Mouse (Mus musculus): Measurements from ENCODE around the gene Kctd2. TPM values are rescaled to one million over a fixed set of nuclear protein-coding genes. Genes with fewer than 3 reads are reported as not detected.
"Not testable (repeated sequence)": the region's sequence is repeated elsewhere in the genome, so short reads cannot be mapped to it uniquely, and the experiment has no call there.

Gene Kctd2
- polyA plus RNA-seq, 1 experiment from 2014 or later = 22.0 TPM

- ATAC-seq (ENCODE audit: insufficient read depth, low FRiP score, low TSS enrichment) (no peak), DNase-seq (ENCODE audit: low spot score) (no peak)
- Histone ChIP-seq H3K27me3 (ENCODE audit: control insufficient read depth, insufficient read depth, low read length) (no peaks in the 10 kb centered on the region), H3K4me3 (ENCODE audit: low read depth, low read length) (no peak overlapping the region), H3K4me2 (ENCODE audit: low read depth) (no peak overlapping the region), H3K4me1 (ENCODE audit: control insufficient read depth, insufficient read depth, low read length) (peaks cover 4% of the 10 kb centered on the region; the same call in 1 of the 2 replicates), H3K27ac (ENCODE audit: low read depth, low read length) (no peak overlapping the region), H3K36me3 (ENCODE audit: control insufficient read depth, insufficient read depth, low read length) (no peaks in the 10 kb centered on the region), H3K9ac (ENCODE audit: low read length) (no peak overlapping the region), H3K9me3 (ENCODE audit: control insufficient read depth, low read length) (no peaks in the 10 kb centered on the region)
- WGBS = 86% methylated on average over 8 of the region's 8 CpGs
Observed at GRCm38 (mm10) chr11:115464851-115465250, 44.9 kb downstream of the Kctd2 start.

- WGBS = 35% methylated on average over 4 of the region's 4 CpGs
- Histone ChIP-seq H3K27ac (ENCODE audit: low read depth, low read length) (no peak overlapping the region), H3K4me1 (ENCODE audit: control insufficient read depth, insufficient read depth, low read length) (peaks cover 4% of the 10 kb centered on the region; the same call in 1 of the 2 replicates), H3K4me2 (ENCODE audit: low read depth) (no peak overlapping the region), H3K9ac (ENCODE audit: low read length) (no peak overlapping the region), H3K9me3 (ENCODE audit: control insufficient read depth, low read length) (no peaks in the 10 kb centered on the region), H3K27me3 (ENCODE audit: control insufficient read depth, insufficient read depth, low read length) (no peaks in the 10 kb centered on the region), H3K4me3 (ENCODE audit: low read depth, low read length) (no peak overlapping the region), H3K36me3 (ENCODE audit: control insufficient read depth, insufficient read depth, low read length) (no peaks in the 10 kb centered on the region)
- ATAC-seq (ENCODE audit: insufficient read depth, low FRiP score, low TSS enrichment) = no peak
- DNase-seq (ENCODE audit: low spot score) = peak; percentile 46
Observed at GRCm38 (mm10) chr11:115467217-115467618, 47.3 kb downstream of the Kctd2 start.

GRCm38 (mm10) chr11:115472183-115472582 is 52.3 kb downstream of the Kctd2 start:
- Histone ChIP-seq H3K27me3 (ENCODE audit: control insufficient read depth, insufficient read depth, low read length) (no peaks in the 10 kb centered on the region), H3K9me3 (ENCODE audit: control insufficient read depth, low read length) (no peaks in the 10 kb centered on the region), H3K36me3 (ENCODE audit: control insufficient read depth, insufficient read depth, low read length) (no peaks in the 10 kb centered on the region), H3K9ac (ENCODE audit: low read length) (no peak overlapping the region), H3K4me1 (ENCODE audit: control insufficient read depth, insufficient read depth, low read length) (peaks cover 20% of the 10 kb centered on the region), H3K4me3 (ENCODE audit: low read depth, low read length) (no peak overlapping the region), H3K27ac (ENCODE audit: low read depth, low read length) (no peak overlapping the region), H3K4me2 (ENCODE audit: low read depth) (no peak overlapping the region)
- 90% methylated on average over 7 of the region's 7 CpGs for WGBS
- ATAC-seq (ENCODE audit: insufficient read depth, low FRiP score, low TSS enrichment) (no peak), DNase-seq (ENCODE audit: low spot score) (no peak)

- peak; percentile 94 for DNase-seq (ENCODE audit: low spot score)
- H3K27me3 ChIP-seq (ENCODE audit: control insufficient read depth, insufficient read depth, low read length) = no peaks in the 10 kb centered on the region
- H3K4me1 ChIP-seq (ENCODE audit: control insufficient read depth, insufficient read depth, low read length) = peaks cover 18% of the 10 kb centered on the region
- no peaks in the 10 kb centered on the region for H3K36me3 ChIP-seq (ENCODE audit: control insufficient read depth, insufficient read depth, low read length)
- H3K9ac ChIP-seq (ENCODE audit: low read length) = no peak overlapping the region
- no peaks in the 10 kb centered on the region for H3K9me3 ChIP-seq (ENCODE audit: control insufficient read depth, low read length)
- 0 out of 2 replicates have a peak overlapping the region, but pooled peaks have one; percentile 5 for H3K27ac ChIP-seq (ENCODE audit: low read depth, low read length)
- ATAC-seq (ENCODE audit: insufficient read depth, low FRiP score, low TSS enrichment) = no peak
- no peak overlapping the region for H3K4me2 ChIP-seq (ENCODE audit: low read depth)
- WGBS = 17% methylated on average over 15 of the region's 15 CpGs
- no peak overlapping the region for H3K4me3 ChIP-seq (ENCODE audit: low read depth, low read length)
Observed at GRCm38 (mm10) chr11:115473626-115474275, 53.8 kb downstream of the Kctd2 start.

GRCm38 (mm10) chr11:115475025-115475757 is 55.3 kb downstream of the Kctd2 start, which contains the start of gene Armc7:
Gene Armc7 (plus strand): TSS chr11:115475667.
- WGBS = 2% methylated on average over 26 of the region's 26 CpGs
- ATAC-seq (ENCODE audit: insufficient read depth, low FRiP score, low TSS enrichment) = peak; percentile 92
- no peaks in the 10 kb centered on the region for H3K9me3 ChIP-seq (ENCODE audit: control insufficient read depth, low read length)
- peaks cover 18% of the 10 kb centered on the region for H3K4me1 ChIP-seq (ENCODE audit: control insufficient read depth, insufficient read depth, low read length)
- peak within 1 kb of the TSS; percentile 86 for H3K4me3 ChIP-seq (ENCODE audit: low read depth, low read length)
- H3K36me3 ChIP-seq (ENCODE audit: control insufficient read depth, insufficient read depth, low read length) = no peaks in the 10 kb centered on the region
- H3K27me3 ChIP-seq (ENCODE audit: control insufficient read depth, insufficient read depth, low read length) = no peaks in the 10 kb centered on the region
- peak within 1 kb of the TSS; percentile 93 for H3K4me2 ChIP-seq (ENCODE audit: low read depth)
- DNase-seq (ENCODE audit: low spot score) = peak; percentile 96
- peak within 1 kb of the TSS; percentile 71 for H3K9ac ChIP-seq (ENCODE audit: low read length)
- peak within 1 kb of the TSS; percentile 70 for H3K27ac ChIP-seq (ENCODE audit: low read depth, low read length)

- WGBS = 4% methylated on average over 28 of the region's 28 CpGs
Observed at GRCm38 (mm10) chr11:115475758-115476237, 55.9 kb downstream of the Kctd2 start.

GRCm38 (mm10) chr11:115476630-115477029 is 56.7 kb downstream of the Kctd2 start:
- Histone ChIP-seq H3K4me1 (ENCODE audit: control insufficient read depth, insufficient read depth, low read length) (peaks cover 18% of the 10 kb centered on the region), H3K4me3 (ENCODE audit: low read depth, low read length) (peak overlapping the region; percentile 86; the same call in 1 of the 2 replicates)
- H3K9me3 ChIP-seq (ENCODE audit: control insufficient read depth, low read length); ATAC-seq (ENCODE audit: insufficient read depth, low FRiP score, low TSS enrichment); H3K27me3 ChIP-seq (ENCODE audit: control insufficient read depth, insufficient read depth, low read length); H3K36me3 ChIP-seq (ENCODE audit: control insufficient read depth, insufficient read depth, low read length); H3K4me2 ChIP-seq (ENCODE audit: low read depth); H3K27ac ChIP-seq (ENCODE audit: low read depth, low read length); DNase-seq (ENCODE audit: low spot score); H3K9ac ChIP-seq (ENCODE audit: low read length): not testable (repeated sequence)
- WGBS = 85% methylated on average over 4 of the region's 4 CpGs

More at GRCm38 (mm10) chr11:115475758-115476237, 55.9 kb downstream of the Kctd2 start:
- Histone ChIP-seq H3K27ac (ENCODE audit: low read depth, low read length) (peak overlapping the region; percentile 39; the same call in 1 of the 2 replicates), H3K4me1 (ENCODE audit: control insufficient read depth, insufficient read depth, low read length) (peaks cover 18% of the 10 kb centered on the region), H3K9ac (ENCODE audit: low read length) (peak overlapping the region; percentile 71), H3K4me2 (ENCODE audit: low read depth) (peak overlapping the region; percentile 93), H3K36me3 (ENCODE audit: control insufficient read depth, insufficient read depth, low read length) (no peaks in the 10 kb centered on the region), H3K9me3 (ENCODE audit: control insufficient read depth, low read length) (no peaks in the 10 kb centered on the region), H3K27me3 (ENCODE audit: control insufficient read depth, insufficient read depth, low read length) (no peaks in the 10 kb centered on the region), H3K4me3 (ENCODE audit: low read depth, low read length) (peak overlapping the region; percentile 86)
- ATAC-seq (ENCODE audit: insufficient read depth, low FRiP score, low TSS enrichment) = no peak; the same call in 1 of the 2 replicates
- no peak for DNase-seq (ENCODE audit: low spot score)

- not testable (repeated sequence) for H3K9ac ChIP-seq (ENCODE audit: low read length); ATAC-seq (ENCODE audit: insufficient read depth, low FRiP score, low TSS enrichment); H3K9me3 ChIP-seq (ENCODE audit: control insufficient read depth, low read length); DNase-seq (ENCODE audit: low spot score); H3K27ac ChIP-seq (ENCODE audit: low read depth, low read length); H3K36me3 ChIP-seq (ENCODE audit: control insufficient read depth, insufficient read depth, low read length); H3K4me2 ChIP-seq (ENCODE audit: low read depth); H3K4me3 ChIP-seq (ENCODE audit: low read depth, low read length); H3K27me3 ChIP-seq (ENCODE audit: control insufficient read depth, insufficient read depth, low read length)
- peaks cover 18% of the 10 kb centered on the region for H3K4me1 ChIP-seq (ENCODE audit: control insufficient read depth, insufficient read depth, low read length)
- 86% methylated on average over 7 of the region's 7 CpGs for WGBS
Observed at GRCm38 (mm10) chr11:115477388-115477787, 57.5 kb downstream of the Kctd2 start.

Data from neural tube, embryonic 11.5 days (tissue).